Mouse (Mus musculus): ENCODE results near the gene Zfp706.

- no peak for TF ChIP-seq GATA1 (IDR thresholded peaks at IDR 0.05; ENCODE audit: low read length)
- TF ChIP-seq TAL1 (IDR thresholded peaks at IDR 0.05; ENCODE audit: low read length), result no peak
Measured at GRCm38 (mm10) chr15:37053085-37053762, 45.7 kb upstream of the Zfp706 start.
